Mouse (Mus musculus): ENCODE measurements at regions not wholly inside any gene's neighbourhood (a gene's known extent, or its start where the extent isn't known, plus 50 kb on each side); places are given as distances from the start of the nearest gene placed in this dataset.

- no peak for DNase-seq
- Histone ChIP-seq H3K4me3 (no peak overlapping the region), H3K27me3 (ENCODE audit: control insufficient read depth, insufficient read depth, low read length) (no peaks in the 10 kb centered on the region), H3K9ac (ENCODE audit: low read depth, low read length) (no peak overlapping the region), H3K79me2 (replicated peaks; ENCODE audit: control insufficient read depth, insufficient read depth, low read length) (no peaks in the 10 kb centered on the region), H3K27ac (no peak overlapping the region), H3K36me3 (ENCODE audit: control insufficient read depth, insufficient read depth, low read length) (no peaks in the 10 kb centered on the region), H3K4me1 (ENCODE audit: control insufficient read depth, insufficient read depth, low read length) (no peaks in the 10 kb centered on the region)
- no peak for TF ChIP-seq POLR2A (IDR thresholded peaks at IDR 0.05; ENCODE audit: insufficient read depth, low read depth, low read length)
- TF ChIP-seq EP300 (IDR thresholded peaks at IDR 0.05; ENCODE audit: insufficient read depth, low read depth, low read length), result no peak
- no peak for TF ChIP-seq CTCF (IDR thresholded peaks at IDR 0.05)
- intact Hi-C loops (cut with DNase I), result no loop called here
- 72% methylated on average over 7 of the region's 7 CpGs for WGBS
These were observed 369.3 kb upstream of the Nudt12 start for GRCm38 (mm10) chr17:59382225-59383106.

GRCm38 (mm10) chr17:59373505-59374106 lies 360.4 kb upstream of the Nudt12 start:
- Histone ChIP-seq H3K27ac (no peak overlapping the region), H3K9ac (ENCODE audit: low read depth, low read length) (no peak overlapping the region), H3K27me3 (ENCODE audit: control insufficient read depth, insufficient read depth, low read length) (no peaks in the 10 kb centered on the region), H3K79me2 (replicated peaks; ENCODE audit: control insufficient read depth, insufficient read depth, low read length) (no peaks in the 10 kb centered on the region), H3K4me1 (ENCODE audit: control insufficient read depth, insufficient read depth, low read length) (no peaks in the 10 kb centered on the region), H3K4me3 (no peak overlapping the region), H3K36me3 (ENCODE audit: control insufficient read depth, insufficient read depth, low read length) (no peaks in the 10 kb centered on the region)
- no peak for DNase-seq
- WGBS, result 55% methylated on average over 7 of the region's 7 CpGs
- intact Hi-C loops (cut with DNase I), result no loop called here
- TF ChIP-seq EP300 (IDR thresholded peaks at IDR 0.05; ENCODE audit: insufficient read depth, low read depth, low read length) (no peak), POLR2A (IDR thresholded peaks at IDR 0.05; ENCODE audit: insufficient read depth, low read depth, low read length) (no peak), CTCF (IDR thresholded peaks at IDR 0.05) (no peak)

- Histone ChIP-seq H3K4me1 (ENCODE audit: control insufficient read depth, insufficient read depth, low read length) (no peaks in the 10 kb centered on the region), H3K9ac (ENCODE audit: low read depth, low read length) (no peak overlapping the region), H3K27ac (no peak overlapping the region), H3K36me3 (ENCODE audit: control insufficient read depth, insufficient read depth, low read length) (no peaks in the 10 kb centered on the region), H3K4me3 (no peak overlapping the region), H3K79me2 (replicated peaks; ENCODE audit: control insufficient read depth, insufficient read depth, low read length) (no peaks in the 10 kb centered on the region), H3K27me3 (ENCODE audit: control insufficient read depth, insufficient read depth, low read length) (no peaks in the 10 kb centered on the region)
- no peak for DNase-seq
- 51% methylated on average over 7 of the region's 7 CpGs for WGBS
- no peak for TF ChIP-seq POLR2A (IDR thresholded peaks at IDR 0.05; ENCODE audit: insufficient read depth, low read depth, low read length)
- TF ChIP-seq EP300 (IDR thresholded peaks at IDR 0.05; ENCODE audit: insufficient read depth, low read depth, low read length), result no peak
- TF ChIP-seq CTCF (IDR thresholded peaks at IDR 0.05), result no peak
- intact Hi-C loops (cut with DNase I), result no loop called here
These were observed 356.7 kb upstream of the Nudt12 start for GRCm38 (mm10) chr17:59369624-59370541.

GRCm38 (mm10) chr17:59365340-59365739 lies 352.2 kb upstream of the Nudt12 start:
- Histone ChIP-seq H3K9ac (ENCODE audit: low read depth, low read length) (no peak overlapping the region), H3K4me1 (ENCODE audit: control insufficient read depth, insufficient read depth, low read length) (no peaks in the 10 kb centered on the region), H3K79me2 (replicated peaks; ENCODE audit: control insufficient read depth, insufficient read depth, low read length) (no peaks in the 10 kb centered on the region), H3K36me3 (ENCODE audit: control insufficient read depth, insufficient read depth, low read length) (no peaks in the 10 kb centered on the region), H3K4me3 (no peak overlapping the region), H3K27me3 (ENCODE audit: control insufficient read depth, insufficient read depth, low read length) (no peaks in the 10 kb centered on the region), H3K27ac (no peak overlapping the region)
- WGBS, result 62% methylated on average over 2 of the region's 2 CpGs
- no peak for TF ChIP-seq CTCF (IDR thresholded peaks at IDR 0.05)
- no peak for TF ChIP-seq POLR2A (IDR thresholded peaks at IDR 0.05; ENCODE audit: insufficient read depth, low read depth, low read length)
- no peak for TF ChIP-seq EP300 (IDR thresholded peaks at IDR 0.05; ENCODE audit: insufficient read depth, low read depth, low read length)
- DNase-seq, result no peak
- intact Hi-C loops (cut with DNase I), result no loop called here

GRCm38 (mm10) chr17:59362110-59362509 lies 348.9 kb upstream of the Nudt12 start:
- H3K9ac ChIP-seq (ENCODE audit: low read depth, low read length), result no peak overlapping the region
- H3K4me1 ChIP-seq (ENCODE audit: control insufficient read depth, insufficient read depth, low read length), result no peaks in the 10 kb centered on the region
- DNase-seq, result no peak
- H3K27ac ChIP-seq, result no peak overlapping the region
- TF ChIP-seq POLR2A (IDR thresholded peaks at IDR 0.05; ENCODE audit: insufficient read depth, low read depth, low read length) (no peak), EP300 (IDR thresholded peaks at IDR 0.05; ENCODE audit: insufficient read depth, low read depth, low read length) (no peak), CTCF (IDR thresholded peaks at IDR 0.05) (no peak)
- intact Hi-C loops (cut with DNase I), result no loop called here
- H3K79me2 ChIP-seq (replicated peaks; ENCODE audit: control insufficient read depth, insufficient read depth, low read length), result no peaks in the 10 kb centered on the region
- H3K4me3 ChIP-seq, result no peak overlapping the region
- WGBS, result 72% methylated on average over 7 of the region's 7 CpGs
- H3K27me3 ChIP-seq (ENCODE audit: control insufficient read depth, insufficient read depth, low read length), result no peaks in the 10 kb centered on the region
- H3K36me3 ChIP-seq (ENCODE audit: control insufficient read depth, insufficient read depth, low read length), result no peaks in the 10 kb centered on the region
